Mouse (Mus musculus) testis, adult 2 months (tissue): ENCODE data around the gene Magi2.

Experiments
- CTCF ChIP-seq: fragments of 200-500 bp; IDR thresholded peaks from 2 replicates; pipeline ENCODE4 v1.5.1; 2012; ENCODE audit warnings: low read depth, mild to moderate bottlenecking, inconsistent platforms, low read length, moderate library complexity; ENCODE audit not compliant: control insufficient read depth, insufficient read depth, insufficient replicate concordance
- POLR2A ChIP-seq: fragments of 200-500 bp; IDR thresholded peaks from 2 replicates; pipeline ENCODE4 v1.6.1; 2012; ENCODE audit warnings: low read depth, mild to moderate bottlenecking, inconsistent platforms, low read length, moderate library complexity; ENCODE audit not compliant: control insufficient read depth

DNA sequence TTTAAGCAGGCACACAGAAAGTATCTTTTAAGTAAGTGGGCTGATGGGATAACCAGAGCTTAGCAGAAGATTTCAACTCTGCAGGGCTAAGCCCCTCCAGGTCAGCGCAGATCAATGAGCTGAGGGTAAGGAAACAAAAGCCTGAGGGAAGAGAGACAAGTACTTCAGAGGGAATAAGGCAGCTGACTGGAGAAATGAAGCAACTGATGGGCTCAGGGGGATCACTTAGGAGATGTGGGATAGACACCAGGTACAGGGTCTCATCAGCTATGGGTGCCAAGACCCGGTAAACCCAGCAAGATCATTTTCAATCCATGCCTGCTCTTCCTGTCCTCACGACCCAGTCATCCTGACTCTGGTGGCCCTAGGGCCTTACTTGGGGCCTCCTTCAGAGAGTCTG, 1395.6 kb downstream of the Magi2 start:
- TF ChIP-seq POLR2A (no peak), CTCF (no peak)
